Mouse (Mus musculus) skeletal muscle tissue, adult 2 months (tissue): ENCODE results near the gene Ltbp2.
A peak's percentile ranks its signal among the peaks of the same experiment; 100 is the strongest.

Source experiments
- DNase-seq: peaks from one replicate; pipeline ENCODE4 v3.0.0-alpha.2; 2012; ENCODE audit warnings: low read depth, low spot score

Ltbp2 gene

DNA sequence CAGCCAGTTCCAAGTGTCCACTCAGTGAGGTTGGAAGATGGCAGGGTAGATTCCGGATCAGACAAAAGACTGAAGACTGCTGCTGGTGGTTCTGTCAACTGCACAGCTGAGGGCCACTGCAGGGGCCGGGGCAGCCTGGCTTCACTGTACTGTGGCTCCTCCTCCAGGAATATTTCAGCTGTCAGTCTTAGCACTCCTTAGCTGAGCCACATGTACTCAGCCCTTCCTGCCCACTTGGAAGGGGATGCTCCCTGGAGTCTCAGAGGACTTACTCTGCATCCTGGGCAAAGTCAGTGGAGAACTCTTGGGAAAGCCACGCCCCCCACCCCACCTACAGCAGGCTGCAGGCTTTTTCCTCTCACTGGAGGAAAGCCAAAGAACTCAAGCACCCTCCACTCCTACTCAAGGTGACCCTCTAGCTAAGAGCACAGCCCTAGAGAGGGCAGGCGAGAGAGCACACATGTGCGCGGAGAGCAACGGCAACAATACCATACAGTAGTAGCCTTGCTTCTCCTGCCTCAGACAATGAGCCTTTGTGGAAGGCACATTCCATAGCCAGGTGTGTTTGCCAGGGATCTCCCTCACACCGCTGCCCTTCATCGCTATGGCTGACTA lies 71.0 kb downstream of the Ltbp2 start:
- no peak for DNase-seq

- no peak for DNase-seq
Measured at GRCm38 (mm10) chr12:84802625-84803024, 73.7 kb downstream of the Ltbp2 start.

GRCm38 (mm10) chr12:84801532-84802110 lies 74.7 kb downstream of the Ltbp2 start:
- DNase-seq: no peak

DNA sequence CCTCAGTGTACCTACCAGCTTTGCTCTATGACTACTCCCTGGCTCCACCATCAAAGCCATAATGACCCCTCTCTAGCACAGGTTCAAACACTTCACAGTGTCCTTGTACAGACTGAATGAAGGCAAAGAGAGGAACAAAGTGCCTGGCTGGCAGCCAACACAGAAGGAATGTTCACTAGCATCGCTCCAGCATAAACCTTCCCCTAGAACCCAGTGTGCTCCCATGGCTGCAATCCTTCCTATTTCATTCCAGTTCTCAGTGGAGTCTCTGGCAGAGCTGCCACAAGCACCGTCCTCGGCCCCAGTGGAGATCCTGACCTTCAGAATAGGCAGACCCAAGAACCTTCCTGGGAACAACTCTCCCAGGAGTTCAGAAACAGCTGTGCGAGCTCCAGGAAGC lies 75.9 kb downstream of the Ltbp2 start:
- peak; percentile 36 for DNase-seq

- DNase-seq: no peak
Measured at GRCm38 (mm10) chr12:84799086-84799485, 77.2 kb downstream of the Ltbp2 start.

DNA sequence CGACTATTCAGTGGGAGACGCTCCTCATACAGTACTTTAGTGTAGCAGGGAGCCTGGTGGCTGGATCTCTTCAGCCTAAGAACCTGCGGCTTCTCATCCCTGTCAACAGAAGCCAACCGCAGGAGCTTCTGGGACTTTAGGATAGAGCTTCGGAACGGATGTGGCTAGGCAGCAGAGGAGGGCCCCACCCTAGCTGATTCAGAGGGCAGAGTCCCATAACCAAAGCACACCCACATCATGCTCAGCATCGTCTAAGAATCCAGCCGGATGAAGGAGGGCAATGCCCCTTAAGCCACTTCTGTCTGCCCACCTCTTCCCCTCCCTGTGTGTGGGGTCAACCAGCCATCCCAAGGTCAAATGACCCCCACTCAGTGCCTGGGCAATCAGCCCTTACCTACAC lies 81.7 kb downstream of the Ltbp2 start:
- no peak for DNase-seq

DNA sequence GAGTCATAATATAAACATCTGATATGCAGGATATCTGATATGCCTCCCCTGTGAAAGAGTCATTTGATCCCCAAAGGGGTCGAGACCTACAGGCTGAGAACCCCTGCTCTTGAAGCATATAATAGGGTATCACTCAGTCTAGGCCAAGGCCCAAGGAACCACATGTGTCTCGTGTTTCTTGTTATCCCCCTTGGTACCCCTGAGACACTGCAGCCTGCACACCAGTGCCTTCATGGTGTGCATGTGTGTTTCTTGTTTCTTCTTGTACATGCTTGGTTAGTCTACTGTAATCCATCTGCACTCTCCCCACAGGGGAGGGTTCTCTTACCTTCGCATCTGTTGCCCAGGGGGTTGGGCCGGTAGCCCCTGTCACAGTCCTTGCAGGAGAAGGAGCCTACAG lies 83.7 kb downstream of the Ltbp2 start:
- DNase-seq: no peak

DNA sequence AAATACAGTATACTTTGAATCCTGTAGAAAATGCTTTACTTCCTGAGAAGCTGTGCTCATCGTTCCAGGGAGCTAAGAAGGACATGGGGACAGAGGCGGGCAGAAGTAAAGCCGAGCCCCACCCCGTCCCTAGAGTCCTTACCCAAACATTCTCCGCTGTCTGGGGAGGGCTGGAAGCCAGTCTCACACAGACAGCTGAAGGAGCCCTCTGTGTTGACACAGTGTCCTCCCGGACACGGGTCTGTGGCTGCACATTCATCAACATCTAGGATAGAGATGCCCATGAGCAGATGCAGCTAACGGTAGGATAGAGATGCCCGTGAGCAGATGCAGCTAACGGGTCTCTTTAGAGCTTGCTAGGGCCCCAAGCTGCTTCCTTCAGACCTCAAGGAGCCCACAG lies 85.5 kb downstream of the Ltbp2 start:
- no peak for DNase-seq

GRCm38 (mm10) chr12:84786091-84786490 lies 90.2 kb downstream of the Ltbp2 start:
- DNase-seq: no peak

DNA sequence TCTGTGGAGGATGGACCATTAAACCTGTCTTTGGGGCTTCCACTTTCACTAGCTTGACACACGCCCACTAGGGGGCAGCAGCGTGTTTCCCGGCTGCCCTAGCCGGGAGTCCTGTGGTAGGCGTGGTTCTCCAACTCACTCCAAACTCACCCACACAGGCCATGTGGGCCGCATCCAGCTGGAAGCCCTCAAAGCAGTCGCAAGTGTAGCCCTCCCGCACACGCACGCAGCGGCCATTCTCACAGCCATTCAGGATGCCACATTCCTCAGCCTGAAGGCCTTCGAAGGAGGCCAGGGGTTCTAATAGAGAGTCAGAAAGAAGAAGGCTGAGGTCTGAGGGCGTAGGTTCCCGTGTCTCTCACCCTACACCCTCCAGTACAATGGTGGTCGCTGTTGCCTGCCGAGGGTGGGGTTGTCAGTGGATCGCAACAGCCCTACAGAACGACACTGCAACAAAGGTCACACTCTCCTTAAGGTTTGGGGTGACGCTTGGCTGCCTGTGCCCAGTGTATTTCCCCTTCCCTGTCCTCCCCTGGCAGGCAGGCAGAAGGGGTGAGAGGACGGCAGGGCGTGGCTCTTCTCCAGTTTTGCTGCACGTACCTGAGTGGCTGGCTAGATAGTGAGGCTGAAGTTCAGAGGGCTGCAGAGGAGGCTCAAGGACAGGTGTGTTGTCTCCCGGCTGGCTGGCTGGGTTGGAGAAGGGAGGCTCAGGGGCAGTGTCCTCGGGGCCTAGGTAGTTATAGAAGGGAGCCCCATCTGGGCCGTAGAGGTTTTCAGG lies 91.5 kb downstream of the Ltbp2 start:
- peak; percentile 85 for DNase-seq

DNA sequence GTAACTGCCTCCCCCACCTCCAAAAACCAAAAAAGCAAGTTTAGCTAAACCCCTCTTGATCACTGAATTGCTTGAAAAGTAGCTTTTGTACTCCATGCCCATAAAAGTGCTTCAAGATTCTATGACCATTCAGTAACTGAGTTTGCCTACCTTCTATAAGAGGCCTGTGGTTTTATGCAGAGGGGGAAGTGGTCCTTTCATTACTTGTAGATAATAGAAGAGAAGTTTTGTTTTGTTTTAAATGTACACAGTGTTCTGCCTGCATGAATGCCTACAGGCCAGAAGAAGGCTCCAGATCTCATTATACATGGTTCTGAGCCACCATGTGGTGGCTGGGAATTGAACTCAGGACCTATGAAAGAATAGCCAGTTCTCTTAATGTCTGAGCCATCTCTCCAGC lies 100.1 kb downstream of the Ltbp2 start:
- no peak for DNase-seq

- DNase-seq: peak; percentile 27
Measured at GRCm38 (mm10) chr12:84774376-84774775, 102.0 kb downstream of the Ltbp2 start.

GRCm38 (mm10) chr12:84773476-84773875 lies 102.9 kb downstream of the Ltbp2 start:
- no peak for DNase-seq

DNA sequence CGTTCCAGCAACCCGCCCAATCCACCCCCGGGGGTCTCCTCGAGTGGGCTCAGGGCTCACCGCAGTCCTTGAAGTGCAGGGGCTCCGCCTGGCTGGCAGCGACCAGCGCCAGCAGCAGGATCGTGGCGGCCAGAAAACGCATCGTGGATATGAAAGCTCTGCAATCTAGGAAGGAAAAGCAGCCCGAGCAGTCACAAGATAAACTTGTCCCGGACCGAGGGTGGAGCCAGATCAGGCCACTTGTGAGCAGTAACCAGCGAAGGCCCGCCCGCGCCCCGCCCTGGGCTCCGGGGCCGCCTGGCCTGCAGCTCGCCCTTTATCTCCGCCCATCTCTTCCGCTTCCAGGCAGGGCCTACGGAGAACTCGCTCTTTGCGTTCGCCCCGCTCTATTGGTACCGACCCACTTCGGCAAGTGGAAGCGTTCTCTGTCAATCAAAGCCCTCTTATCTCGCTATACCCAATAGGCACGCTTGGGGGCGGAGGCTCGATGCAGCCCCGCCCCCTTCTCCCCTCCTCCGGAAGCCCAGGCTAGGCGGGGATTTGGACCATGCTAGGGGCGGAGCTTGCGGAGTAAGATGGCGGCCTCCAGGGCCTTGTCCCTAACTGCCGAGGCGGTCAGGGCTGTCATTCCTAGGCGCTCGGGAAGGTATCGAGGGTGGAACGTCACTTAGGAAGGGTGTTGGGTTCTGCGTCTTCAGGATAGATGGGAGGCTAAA lies 103.4 kb downstream of the Ltbp2 start, which contains the start of the genes Npc2 and Isca2:
TSS of gene Npc2 (minus strand) at position 427 of the 716 bp plus-strand sequence.
TSS of gene Isca2 (plus strand) at position 526 of the 716 bp plus-strand sequence.
- DNase-seq: peak; percentile 99

DNA sequence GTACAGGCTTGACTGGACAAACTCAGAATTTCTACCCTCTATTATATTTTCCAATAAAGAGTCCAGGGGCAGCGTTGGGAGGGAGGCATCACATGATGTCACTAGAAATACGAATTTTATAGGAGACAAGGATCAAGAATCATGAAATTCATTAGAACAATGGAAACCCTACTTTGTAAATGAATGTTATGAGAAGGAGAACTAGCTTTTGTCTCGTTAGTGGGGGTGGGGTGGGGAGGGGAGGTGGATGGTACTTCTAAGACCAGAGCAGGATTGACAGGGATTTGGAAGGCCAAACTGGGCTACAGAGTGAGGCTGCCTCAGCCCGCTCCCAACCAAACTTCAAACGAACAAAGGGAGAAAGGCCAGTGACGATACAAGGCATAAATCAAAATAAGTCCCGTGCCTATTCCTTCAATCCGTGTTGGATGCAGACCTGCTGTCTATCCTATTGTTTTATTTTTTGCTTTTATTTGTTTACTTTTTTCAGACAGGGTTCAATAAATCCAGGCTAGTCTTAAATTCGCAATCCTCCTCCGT lies 104.3 kb downstream of the Ltbp2 start:
- no peak for DNase-seq

- DNase-seq: no peak
Measured at GRCm38 (mm10) chr12:84769624-84770023, 106.7 kb downstream of the Ltbp2 start.

DNA sequence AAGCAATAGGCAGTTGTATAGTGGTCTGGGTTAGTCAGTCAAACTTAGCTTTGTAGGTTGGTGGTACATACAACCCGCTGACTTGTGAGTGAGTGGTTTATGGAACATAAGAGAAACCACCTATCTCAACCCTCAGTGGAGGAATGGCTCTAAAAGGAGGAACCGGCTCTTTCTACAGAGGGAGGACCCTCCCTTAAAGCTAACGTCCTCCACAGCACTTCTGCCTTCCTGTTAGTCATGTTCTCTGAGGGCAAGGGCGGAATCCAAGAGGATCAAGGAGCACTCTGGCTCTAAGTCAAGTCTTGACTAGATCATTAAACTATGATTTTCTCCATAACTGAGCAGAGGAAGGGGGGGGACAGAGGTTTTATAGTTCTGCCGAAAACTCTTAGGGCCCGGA lies 108.8 kb downstream of the Ltbp2 start:
- DNase-seq: no peak

GRCm38 (mm10) chr12:84766113-84766735 lies 110.1 kb downstream of the Ltbp2 start:
- DNase-seq: no peak

- DNase-seq: no peak
Measured at GRCm38 (mm10) chr12:84765506-84765905, 110.8 kb downstream of the Ltbp2 start.

GRCm38 (mm10) chr12:84764756-84765155 lies 111.6 kb downstream of the Ltbp2 start:
- DNase-seq: no peak

GRCm38 (mm10) chr12:84763577-84764218 lies 112.6 kb downstream of the Ltbp2 start:
- DNase-seq: no peak
